Mouse (Mus musculus) right cerebral cortex, postnatal 25 days (tissue): ENCODE measurements around the gene Atg7.

ENCODE experiments used
- DNase-seq: peaks from one replicate; pipeline ENCODE4 v3.0.0; 2022

Atg7 gene

GRCm38 (mm10) chr6:114736355-114736754 lies 93.5 kb downstream of the Atg7 start:
- DNase-seq = no peak

GRCm38 (mm10) chr6:114737181-114737580 lies 94.3 kb downstream of the Atg7 start:
- no peak for DNase-seq

GRCm38 (mm10) chr6:114737931-114738759 lies 95.2 kb downstream of the Atg7 start:
- no peak for DNase-seq

DNA sequence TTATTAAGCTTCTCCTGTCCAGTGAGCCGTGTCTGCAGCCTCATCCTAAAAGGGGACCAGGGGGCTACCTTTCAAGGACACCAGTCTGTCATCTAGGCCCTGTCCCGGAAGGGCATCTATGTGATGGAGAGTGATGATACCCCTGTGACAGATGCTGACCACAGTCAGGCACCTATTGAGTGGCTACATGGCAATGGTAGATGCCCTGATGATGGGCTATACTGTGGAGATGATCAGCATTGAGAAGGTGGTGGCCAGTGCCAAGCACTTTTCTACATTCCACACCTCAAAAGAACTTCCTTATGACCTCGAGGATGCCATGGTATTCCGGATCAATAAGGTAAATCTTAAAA lies 95.8 kb downstream of the Atg7 start:
- DNase-seq = no peak

DNA sequence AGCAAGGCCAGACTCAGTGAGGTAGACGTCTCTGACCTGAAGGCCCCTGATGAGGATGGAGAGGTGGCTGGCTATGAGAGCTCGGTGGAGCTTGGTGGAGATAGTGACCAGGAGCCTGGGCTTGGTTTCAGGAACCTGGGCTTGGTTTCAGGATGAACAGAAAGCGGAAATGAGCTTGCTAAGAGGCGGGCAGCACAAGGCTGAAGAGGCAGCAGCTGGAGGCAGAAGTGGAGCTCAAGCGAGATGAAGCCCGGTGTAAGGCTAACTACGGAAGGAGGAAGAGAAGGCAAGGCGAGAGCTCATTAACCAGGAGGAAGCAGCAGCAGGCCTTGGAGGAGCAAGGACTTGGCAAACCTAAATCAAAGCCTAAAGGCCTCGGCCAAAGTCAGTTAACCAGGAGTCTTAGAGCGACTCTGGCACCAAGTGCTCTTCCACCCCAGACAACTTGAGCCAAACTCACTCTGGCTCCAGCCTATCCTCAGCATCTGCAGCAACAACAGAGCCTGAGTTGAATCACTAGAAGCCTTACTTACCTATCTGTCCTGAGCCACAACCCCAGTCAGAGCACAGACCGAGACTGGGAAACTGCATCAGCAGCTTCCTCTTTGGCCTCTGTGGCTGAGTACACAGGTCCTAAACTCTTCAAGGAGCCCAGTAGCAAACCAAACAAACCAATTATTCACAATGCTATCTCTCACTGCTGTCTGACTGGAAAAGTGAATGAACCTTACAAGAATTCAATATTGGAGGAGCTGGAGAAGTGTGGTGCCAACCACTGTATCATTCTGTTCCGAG lies 99.5 kb downstream of the Atg7 start:
- no peak for DNase-seq

GRCm38 (mm10) chr6:114743126-114743525 lies 100.2 kb downstream of the Atg7 start:
- no peak for DNase-seq

DNA sequence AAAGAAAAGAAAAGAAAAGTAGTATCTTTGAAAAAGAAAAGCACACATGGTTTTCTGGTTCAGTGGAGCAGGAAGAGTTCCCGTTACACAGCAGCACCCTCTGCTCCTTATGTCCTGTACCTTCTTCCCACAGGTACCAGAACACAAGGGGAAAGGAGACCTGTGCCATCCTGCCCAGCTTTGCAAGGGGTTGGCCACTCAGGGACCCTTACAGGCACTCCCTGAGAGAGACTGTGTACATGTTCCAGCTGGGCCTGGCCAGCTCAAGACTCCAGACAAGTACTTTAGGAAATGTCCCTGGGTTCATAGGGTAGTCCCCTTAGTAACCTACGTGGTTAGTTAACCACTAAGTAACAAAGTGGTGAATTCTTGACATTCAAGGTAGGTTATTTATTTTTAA lies 100.9 kb downstream of the Atg7 start:
- DNase-seq = no peak

- DNase-seq = no peak
Measured at GRCm38 (mm10) chr6:114746439-114746974, 103.6 kb downstream of the Atg7 start.

DNA sequence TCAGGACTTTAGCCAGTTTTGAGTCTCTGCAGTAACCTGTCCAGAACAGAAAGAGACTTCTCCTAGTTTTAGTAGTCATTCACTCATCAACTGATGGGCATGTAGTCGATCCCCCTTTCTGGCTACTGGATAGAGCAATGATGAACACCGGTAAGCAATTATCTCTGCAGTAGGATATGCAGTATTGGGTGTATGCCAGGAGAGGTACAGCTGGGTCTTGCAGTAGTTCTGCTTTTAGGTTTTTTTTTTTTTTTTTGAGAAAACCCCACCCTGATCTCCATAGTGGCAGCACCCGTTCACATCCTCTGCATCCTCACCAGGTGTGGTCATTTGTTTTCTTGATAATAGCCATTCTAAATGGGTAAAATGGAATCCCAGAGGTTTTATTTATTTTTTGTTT lies 105.5 kb downstream of the Atg7 start:
- no peak for DNase-seq

- no peak for DNase-seq
Measured at GRCm38 (mm10) chr6:114748882-114749281, 106.0 kb downstream of the Atg7 start.

- DNase-seq = no peak
Measured at GRCm38 (mm10) chr6:114758795-114759194, 115.9 kb downstream of the Atg7 start.

GRCm38 (mm10) chr6:114766314-114766713 lies 123.4 kb downstream of the Atg7 start:
- DNase-seq = no peak

- DNase-seq = no peak
Measured at GRCm38 (mm10) chr6:114767710-114768109, 124.8 kb downstream of the Atg7 start.

DNA sequence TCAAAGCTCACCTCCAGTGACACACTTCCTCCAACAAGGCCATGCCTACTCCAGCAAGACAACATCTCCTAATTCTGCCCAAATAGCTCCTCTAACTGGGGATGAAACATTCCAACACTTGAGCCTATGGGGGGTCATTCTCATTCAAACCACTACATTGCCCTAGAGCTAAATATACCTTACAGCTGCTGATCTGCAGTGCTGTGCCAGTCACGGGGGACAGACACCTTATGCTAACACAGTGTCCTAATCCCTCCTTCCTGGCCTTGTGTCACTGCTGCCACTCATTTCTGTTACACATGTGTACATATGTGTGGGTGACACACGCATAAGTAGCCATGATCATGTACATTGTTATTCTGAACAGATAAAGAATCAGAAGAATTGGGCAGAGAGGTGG lies 127.4 kb downstream of the Atg7 start:
- no peak for DNase-seq

- DNase-seq = peak; percentile 22
Measured at GRCm38 (mm10) chr6:114771502-114771901, 128.6 kb downstream of the Atg7 start.

GRCm38 (mm10) chr6:114775210-114775609 lies 132.3 kb downstream of the Atg7 start:
- DNase-seq = no peak

GRCm38 (mm10) chr6:114777872-114778271 lies 135.0 kb downstream of the Atg7 start:
- no peak for DNase-seq

- no peak for DNase-seq
Measured at GRCm38 (mm10) chr6:114778650-114779049, 135.8 kb downstream of the Atg7 start.

DNA sequence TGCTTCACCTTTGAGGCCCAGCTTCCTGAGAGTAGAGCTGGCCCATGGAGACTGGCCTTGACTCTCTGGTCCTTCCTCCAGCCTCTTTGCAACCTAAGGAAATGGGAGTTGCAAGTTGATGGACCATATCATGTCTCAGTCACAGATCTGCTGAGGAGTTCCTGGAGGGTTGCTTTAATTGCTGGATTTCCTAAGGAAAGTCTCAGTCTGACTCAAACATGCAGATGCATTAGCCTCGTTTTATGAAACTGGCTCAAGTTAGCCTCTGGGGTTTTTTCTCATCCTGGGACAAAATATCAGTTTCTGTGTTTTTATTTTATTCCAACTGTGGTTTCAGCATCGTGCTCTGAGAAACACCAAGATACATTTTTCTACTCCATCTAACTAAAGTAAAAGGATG lies 137.7 kb downstream of the Atg7 start:
- no peak for DNase-seq

DNA sequence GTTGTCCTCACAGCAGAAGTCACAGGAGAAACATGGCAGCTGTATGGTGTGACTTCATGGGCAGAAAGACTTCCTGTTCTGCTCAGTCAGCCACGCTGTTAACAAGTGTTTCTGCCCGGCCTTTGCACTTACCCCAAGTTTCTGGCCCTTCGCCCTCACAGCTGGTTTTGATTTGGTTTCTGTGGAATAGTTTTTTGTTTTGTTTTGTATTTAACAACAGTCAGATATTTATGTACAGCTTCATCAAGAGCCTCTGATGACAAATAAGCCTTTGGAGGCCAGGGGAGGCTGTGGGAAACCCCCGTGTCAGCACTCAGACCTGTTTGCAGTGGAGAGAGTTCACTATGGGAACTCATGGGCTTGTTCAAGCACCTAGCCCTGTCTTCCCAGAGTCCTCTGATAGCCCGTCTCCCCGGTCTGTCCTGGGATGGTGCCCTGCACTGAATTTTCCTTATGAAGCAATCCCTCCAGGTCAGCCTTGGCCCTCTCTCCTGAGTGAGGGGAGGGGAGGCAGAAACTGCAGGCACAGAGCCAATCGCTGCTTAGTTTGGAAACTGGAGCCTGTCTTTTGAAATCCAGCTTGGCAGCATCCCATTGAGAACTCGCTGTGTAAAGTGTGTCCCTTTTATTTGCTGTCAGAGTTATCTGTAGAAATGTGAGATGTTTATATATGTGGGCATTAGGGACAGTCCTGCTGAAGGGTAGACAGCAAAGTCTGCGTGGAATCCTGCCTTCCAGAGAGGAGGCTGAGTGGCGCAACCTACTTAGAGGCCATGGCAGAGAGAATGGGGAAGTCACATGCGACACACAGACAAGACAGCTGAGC lies 138.7 kb downstream of the Atg7 start:
- DNase-seq = no peak

DNA sequence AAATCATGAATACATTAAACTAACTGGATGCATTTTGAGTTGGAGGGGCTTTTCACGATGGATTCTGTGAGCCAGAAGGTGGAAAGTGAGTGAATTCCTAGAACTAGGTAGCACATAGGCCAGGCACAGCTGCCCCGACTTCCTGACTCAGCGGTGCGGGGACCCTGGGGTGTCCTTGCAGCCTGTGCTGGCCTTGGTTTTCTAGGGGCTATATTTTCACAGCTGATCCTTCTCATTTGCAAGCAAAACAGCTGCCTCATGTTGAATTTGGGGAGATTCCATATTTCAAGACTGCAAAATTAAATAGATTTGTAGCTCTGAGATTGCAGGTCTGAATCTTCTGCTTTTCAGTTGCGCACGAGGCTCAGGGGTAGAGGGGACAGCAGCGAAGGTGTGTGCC lies 139.6 kb downstream of the Atg7 start:
- no peak for DNase-seq

DNA sequence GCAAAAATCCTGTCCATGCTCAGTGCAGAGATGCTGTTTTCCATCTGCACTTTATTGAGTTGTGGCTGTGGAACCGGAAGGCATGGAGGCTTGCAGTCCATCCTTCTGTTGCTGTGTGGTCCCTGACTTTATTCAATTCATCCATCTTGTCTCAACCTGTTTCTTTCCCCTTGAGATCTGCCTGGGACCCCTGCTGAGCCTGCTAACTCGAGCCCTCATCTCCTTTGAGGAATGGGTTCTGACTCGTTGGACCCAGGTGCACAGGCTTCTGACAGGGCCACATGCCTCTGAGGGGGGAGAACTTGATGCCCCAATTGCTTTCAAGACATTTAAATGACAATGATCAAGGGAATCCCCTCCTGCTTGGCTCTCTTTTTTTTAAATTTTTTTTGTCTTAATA lies 143.6 kb downstream of the Atg7 start:
- no peak for DNase-seq

DNA sequence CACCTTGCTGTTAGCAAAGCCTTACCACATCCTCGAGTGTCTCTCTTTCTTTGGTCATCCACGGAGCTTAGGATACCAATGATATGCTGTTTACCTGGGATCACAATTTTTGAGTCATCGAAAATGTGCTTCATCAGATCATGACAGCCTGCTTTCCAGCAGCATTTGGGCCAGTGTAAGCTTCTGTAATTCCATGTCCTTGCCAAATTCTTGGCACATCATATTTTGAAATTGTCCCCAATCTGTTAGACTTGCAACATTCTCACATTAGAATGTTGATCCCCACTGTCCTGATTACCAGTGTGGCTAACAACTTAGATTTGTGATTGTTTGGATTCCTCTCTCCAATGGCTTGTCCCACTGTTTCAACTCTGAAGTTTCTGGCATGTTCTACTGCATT lies 144.7 kb downstream of the Atg7 start:
- no peak for DNase-seq
